Mouse (Mus musculus) frontal cortex, postnatal 36 days (tissue): ENCODE data around the gene Il2rb.

Experiments used
- DNase-seq, 2 experiments: peaks; one replicate each; pipeline ENCODE4 v3.0.0; 2022; ENCODE audit warnings: low spot score in 2 of 2

Il2rb gene

DNA sequence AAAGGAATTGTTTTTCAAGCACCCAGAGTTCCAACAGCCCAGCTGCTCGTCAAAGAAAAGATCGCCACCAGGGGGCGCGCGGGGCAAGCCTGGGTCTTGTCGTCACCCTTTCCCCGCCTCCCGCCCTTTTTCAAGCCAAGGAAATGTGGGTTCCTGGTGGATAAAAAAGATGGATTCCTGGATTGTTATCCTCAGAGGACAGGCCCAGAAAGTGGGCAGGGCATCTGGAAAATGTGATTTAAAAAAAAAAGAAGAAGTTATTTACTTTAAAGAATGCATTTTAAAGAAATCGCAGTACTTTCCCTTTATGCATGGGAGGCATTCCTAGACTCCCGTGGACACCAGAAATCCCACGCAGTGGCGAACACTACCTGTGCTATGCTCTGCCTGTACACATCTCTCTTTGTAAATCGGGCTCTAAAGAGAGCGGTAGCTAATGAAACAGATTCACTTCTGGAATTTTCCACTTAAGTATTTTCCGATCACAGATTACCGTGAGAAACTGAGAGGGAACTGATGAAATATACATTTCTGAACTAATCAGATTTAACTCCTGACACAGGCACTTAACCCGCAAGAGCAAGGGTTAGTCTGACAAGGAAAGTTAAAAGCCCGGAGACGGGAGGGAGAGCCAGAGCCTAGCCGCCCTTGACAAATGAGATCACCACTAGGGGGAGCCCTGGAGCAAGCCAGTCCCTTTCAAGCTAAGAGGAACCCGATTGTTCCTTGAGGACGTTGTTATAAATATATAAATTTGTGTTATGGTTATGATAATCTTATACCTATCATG lies 47.1 kb downstream of the Il2rb start:
- DNase-seq: peak; percentile 94 to 95

DNA sequence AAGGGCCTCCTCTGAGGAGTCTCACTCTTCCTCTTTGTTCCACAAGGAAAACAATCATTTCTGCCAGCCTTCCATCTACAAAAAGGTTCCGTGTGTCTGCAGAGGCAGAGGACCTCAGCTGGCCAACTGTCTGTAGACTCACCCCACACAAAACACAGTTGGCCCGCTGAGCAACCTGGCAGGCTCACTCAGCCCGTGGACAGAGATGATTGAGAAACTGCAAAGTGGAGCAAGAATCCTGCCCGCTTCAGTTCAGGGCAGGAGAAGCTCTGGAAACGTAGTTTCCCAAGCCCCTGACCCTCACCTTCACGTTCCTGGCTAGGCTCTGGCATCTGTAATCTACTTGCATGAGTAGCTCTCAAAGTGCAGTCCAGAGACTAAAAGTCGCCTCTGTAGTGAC lies 48.0 kb downstream of the Il2rb start:
- no peak for DNase-seq

- no peak for DNase-seq
These were observed 51.2 kb downstream of the Il2rb start for GRCm38 (mm10) chr15:78443857-78444256.

DNA sequence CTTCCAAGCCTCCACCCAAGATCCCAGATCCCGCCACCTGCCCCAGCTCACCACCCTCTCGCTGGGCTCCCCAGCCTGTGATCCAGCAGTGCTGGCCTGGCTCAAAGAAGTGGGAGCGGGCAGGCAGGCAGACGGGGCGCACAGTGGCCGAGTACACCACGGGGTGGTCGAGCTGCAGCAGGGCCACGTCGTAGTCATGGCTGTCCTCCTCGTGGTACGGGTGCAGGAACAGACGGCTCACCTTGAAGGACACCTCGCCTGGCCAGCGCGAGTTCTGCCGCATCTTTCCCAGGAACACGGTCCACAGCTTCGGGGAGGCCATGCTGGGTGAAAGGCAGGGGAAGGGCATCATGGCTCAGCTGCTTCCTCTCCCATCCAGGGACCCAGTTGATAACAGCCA lies 52.8 kb downstream of the Il2rb start:
- DNase-seq: no peak

GRCm38 (mm10) chr15:78438973-78439372 lies 56.1 kb downstream of the Il2rb start:
- DNase-seq: no peak

DNA sequence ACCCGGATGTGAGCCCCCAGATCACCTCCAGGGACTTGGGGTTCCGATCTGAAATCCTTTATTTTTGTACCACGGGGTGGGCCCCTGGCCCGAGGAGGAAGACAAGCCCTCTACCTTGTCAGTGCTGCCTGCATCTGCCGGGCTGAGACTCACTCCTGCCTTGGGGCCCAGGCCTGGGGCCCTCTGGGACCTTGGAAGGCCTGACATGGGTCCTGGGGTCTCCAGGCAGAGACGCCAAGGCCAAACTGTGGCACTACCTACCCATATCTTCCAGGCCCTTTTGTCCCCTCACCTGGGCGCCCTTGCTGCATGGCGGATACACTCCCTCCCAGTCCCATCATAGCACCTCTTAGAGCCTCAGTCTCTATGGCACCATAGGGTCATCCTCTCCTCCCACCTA lies 56.6 kb downstream of the Il2rb start:
- no peak for DNase-seq

DNA sequence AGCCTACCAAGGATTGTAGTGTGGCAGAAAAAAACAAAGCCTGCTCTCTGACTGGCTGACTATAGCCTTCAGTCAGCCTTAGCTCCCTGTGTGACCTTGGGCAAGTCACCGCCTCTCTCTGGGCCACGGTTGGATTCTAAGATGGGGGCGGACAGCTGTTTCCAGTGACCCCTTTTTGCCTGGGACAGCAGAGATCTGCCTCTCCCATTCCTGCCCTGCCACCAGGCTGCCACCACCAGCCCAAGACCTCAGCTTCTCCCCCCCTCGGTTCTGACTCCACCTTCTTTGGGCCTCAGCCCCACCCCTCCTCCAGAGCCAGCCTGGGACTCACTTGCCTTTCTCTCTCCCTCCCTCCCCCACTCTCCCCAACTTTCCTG lies 57.1 kb downstream of the Il2rb start:
- DNase-seq: no peak

GRCm38 (mm10) chr15:78437237-78438017 lies 57.6 kb downstream of the Il2rb start:
- peak; percentile 73 to 78 for DNase-seq

DNA sequence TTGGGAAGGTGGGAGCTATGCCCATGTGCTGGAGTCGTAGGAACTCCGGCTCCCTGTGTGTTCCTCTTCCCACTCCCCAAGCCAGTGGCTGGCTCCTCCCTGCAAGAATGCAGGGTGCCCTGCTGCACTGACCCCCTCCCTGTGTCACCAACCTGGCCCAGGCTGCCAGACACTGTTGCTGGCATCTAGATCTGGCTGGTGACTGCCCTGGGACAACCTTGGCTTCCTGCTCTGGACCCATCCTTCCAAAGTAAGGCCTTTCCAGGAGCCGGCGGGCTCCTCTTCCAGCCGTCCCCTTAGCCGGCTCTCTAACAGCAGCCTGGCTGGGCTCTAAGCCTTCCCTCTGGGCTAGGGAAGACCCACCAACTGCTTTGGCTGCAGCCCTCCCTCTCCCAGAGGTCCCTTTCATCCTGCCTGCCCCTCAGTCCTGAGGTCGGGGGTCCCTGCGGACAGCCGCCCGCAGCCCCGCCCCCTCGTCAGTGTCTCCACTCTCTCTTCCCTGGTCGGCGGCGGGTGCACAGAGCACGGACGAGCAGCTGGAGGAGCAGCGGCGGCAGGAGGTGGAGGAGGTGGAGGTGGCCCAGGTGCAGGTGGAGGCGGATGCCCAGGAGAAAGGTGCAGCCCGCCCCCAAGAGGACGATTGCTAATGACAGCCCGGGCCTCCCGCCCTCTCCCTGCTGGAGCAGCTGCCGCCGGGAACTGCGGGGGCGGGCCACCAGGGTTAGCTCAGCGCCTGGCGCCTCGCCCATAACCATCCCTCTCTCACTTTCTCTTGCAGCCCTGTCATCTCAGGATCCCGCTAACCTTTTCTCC lies 58.5 kb downstream of the Il2rb start:
- DNase-seq: peak; percentile 93

- no peak for DNase-seq
These were observed 59.4 kb downstream of the Il2rb start for GRCm38 (mm10) chr15:78435681-78436080.

DNA sequence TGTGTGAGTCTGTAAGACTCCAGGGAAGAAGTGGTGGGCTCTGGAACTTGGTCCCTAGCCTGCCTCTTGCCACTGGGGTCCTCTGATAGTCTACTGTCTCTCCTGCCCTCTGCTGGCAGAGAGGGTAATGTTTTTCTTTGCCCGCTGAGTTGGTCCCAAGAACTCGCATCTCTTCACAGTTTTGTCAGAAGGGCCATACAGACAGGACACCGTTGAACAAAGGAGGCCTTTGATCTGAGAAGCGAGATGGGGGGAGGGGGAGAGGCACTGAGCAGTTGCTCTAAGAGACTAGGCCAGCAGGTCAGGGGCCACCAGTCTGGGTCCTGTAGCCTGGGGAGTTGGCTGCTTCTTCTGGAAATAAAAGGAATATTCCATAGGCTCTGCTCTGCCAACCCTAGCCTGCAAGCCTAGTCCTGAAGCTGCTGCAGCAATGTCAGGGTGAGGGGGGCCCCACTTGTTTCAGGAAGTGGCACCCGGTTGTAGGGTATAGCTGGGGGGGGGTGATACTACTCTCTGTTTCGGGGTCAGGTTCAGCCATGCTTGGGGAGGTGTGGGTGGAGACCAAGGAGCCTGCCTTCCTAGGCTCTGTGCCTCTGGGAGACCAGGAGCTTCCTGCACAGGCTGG lies 60.1 kb downstream of the Il2rb start:
- DNase-seq: peak in 1 of 2 experiments; percentile 75

- no peak for DNase-seq
These were observed 63.4 kb downstream of the Il2rb start for GRCm38 (mm10) chr15:78431541-78432121.

GRCm38 (mm10) chr15:78430874-78431273 lies 64.2 kb downstream of the Il2rb start:
- DNase-seq: no peak

DNA sequence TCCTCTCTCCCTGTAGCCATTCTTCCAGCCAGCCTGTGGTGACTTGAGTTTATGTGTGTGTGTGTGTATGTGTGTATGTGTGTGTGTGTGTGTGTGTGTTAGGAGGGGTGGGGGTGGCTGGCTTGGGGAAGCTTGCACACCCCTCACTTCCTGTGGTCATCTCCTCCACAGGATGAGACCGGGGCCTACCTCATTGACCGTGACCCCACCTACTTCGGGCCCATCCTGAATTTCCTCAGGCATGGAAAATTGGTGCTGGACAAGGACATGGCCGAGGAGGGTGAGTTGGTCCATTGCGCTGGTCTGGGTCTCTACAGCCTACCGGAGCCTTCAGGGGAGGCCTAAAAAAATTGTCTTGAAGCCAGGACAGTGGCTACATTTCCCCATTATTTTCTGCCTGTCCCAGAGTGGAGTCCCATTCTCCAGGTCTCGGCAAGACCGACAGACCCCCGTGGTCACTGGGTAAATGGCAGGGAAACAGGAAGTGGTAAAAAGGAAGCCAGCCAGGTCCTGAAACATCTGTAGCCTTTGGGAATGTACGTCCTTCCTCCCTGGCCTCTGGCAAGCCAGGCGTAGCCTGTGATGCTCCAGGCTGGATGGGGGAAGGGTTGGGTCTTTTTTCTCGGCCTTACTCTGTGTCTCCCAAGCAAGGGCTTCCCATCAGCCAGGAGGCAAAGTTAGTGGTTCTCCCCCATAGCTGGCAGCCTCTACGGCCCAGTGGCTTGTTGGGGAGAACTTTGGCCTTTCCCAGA lies 65.0 kb downstream of the Il2rb start:
- DNase-seq: no peak
